Mouse (Mus musculus) kidney, adult 18-20 months (tissue): ENCODE results near the gene Sema5a.

Experiments
- DNase-seq: peaks from one replicate; pipeline ENCODE4 v3.0.0; 2021

Gene Sema5a

GRCm38 (mm10) chr15:32568858-32569387 is 324.3 kb downstream of the Sema5a start:
- no peak for DNase-seq

GRCm38 (mm10) chr15:32574327-32574726 is 329.7 kb downstream of the Sema5a start:
- DNase-seq: no peak

- no peak for DNase-seq
Measured at GRCm38 (mm10) chr15:32575212-32575611, 330.6 kb downstream of the Sema5a start.

GRCm38 (mm10) chr15:32579351-32579750 is 334.7 kb downstream of the Sema5a start:
- no peak for DNase-seq

- no peak for DNase-seq
Measured at GRCm38 (mm10) chr15:32590641-32591040, 346.0 kb downstream of the Sema5a start.

- DNase-seq: no peak
Measured at GRCm38 (mm10) chr15:32593746-32594145, 349.1 kb downstream of the Sema5a start.

GRCm38 (mm10) chr15:32596574-32596973 is 352.0 kb downstream of the Sema5a start:
- DNase-seq: no peak

GRCm38 (mm10) chr15:32597189-32597588 is 352.6 kb downstream of the Sema5a start:
- no peak for DNase-seq

- no peak for DNase-seq
Measured at GRCm38 (mm10) chr15:32607236-32607635, 362.6 kb downstream of the Sema5a start.

GRCm38 (mm10) chr15:32610776-32611175 is 366.2 kb downstream of the Sema5a start:
- DNase-seq: peak; percentile 42

GRCm38 (mm10) chr15:32611201-32611600 is 366.6 kb downstream of the Sema5a start:
- no peak for DNase-seq

- no peak for DNase-seq
Measured at GRCm38 (mm10) chr15:32613718-32614117, 369.1 kb downstream of the Sema5a start.

- no peak for DNase-seq
Measured at GRCm38 (mm10) chr15:32615773-32616172, 371.2 kb downstream of the Sema5a start.

- DNase-seq: no peak
Measured at GRCm38 (mm10) chr15:32619199-32619598, 374.6 kb downstream of the Sema5a start.

- no peak for DNase-seq
Measured at GRCm38 (mm10) chr15:32623037-32623739, 378.6 kb downstream of the Sema5a start.

- DNase-seq: no peak
Measured at GRCm38 (mm10) chr15:32624106-32624505, 379.5 kb downstream of the Sema5a start.

- no peak for DNase-seq
Measured at GRCm38 (mm10) chr15:32626031-32626430, 381.4 kb downstream of the Sema5a start.

GRCm38 (mm10) chr15:32633713-32634112 is 389.1 kb downstream of the Sema5a start:
- DNase-seq: no peak

GRCm38 (mm10) chr15:32637879-32638278 is 393.3 kb downstream of the Sema5a start:
- DNase-seq: peak; percentile 16

- no peak for DNase-seq
Measured at GRCm38 (mm10) chr15:32647061-32647687, 402.6 kb downstream of the Sema5a start.

- no peak for DNase-seq
Measured at GRCm38 (mm10) chr15:32654046-32654445, 409.4 kb downstream of the Sema5a start.

- no peak for DNase-seq
Measured at GRCm38 (mm10) chr15:32656017-32656416, 411.4 kb downstream of the Sema5a start.

- DNase-seq: no peak
Measured at GRCm38 (mm10) chr15:32676446-32676845, 431.8 kb downstream of the Sema5a start.

- DNase-seq: no peak
Measured at GRCm38 (mm10) chr15:32685152-32685551, 440.5 kb downstream of the Sema5a start.
